Comparison of ENCODE assay signal across 28 mouse cellular contexts in genomic region chr9:113408521-113408920, GRCm38 (mm10).
A peak's percentile ranks its signal among the peaks of the same experiment; 100 is the strongest.
DNase-seq lines count a peak whose midpoint lies in the region; ATAC-seq and TF ChIP-seq lines count a peak whose summit lies in the region.
"Had no signal": no experiment of that assay in that cellular context is flagged by ENCODE, and none has a peak within 500 bp of the region (broad histone marks: within the 10 kb centered on the region; RNA-seq: fewer than 3 reads in every experiment).

No protein-coding gene starts in this region.

- DNase-seq in cerebellum, adult 11-12 months: peak; percentile 71
- DNase-seq in cerebellum, adult 2 months: peak; percentile 56 to 78
- peak; percentile 76 for DNase-seq in cerebellum, adult 9-11 months
- peak; percentile 55 to 68 for DNase-seq in cerebellum, postnatal 25 days
- DNase-seq in spleen, postnatal 14 days (ENCODE audit: low spot score in 2 of 2): no peak
- DNase-seq in midbrain, embryonic 10.5 days (ENCODE audit: low spot score): no peak
- DNase-seq: adrenal gland, postnatal 10 days; adrenal gland, postnatal 36 days; B cell, adult 2 months; forebrain, postnatal 0 days; gastrocnemius, postnatal 36 days; heart, adult 2 months; heart, postnatal 14 days; heart, postnatal 4 days; kidney, adult 8-10 months had no signal

- H3K9ac ChIP-seq in liver, embryonic 12.5 days: no peak overlapping the region
- H3K9ac ChIP-seq: embryonic facial prominence, embryonic 12.5 days; embryonic facial prominence, embryonic 15.5 days; forebrain, postnatal 0 days; heart, embryonic 13.5 days; hindbrain, embryonic 14.5 days had no signal

- no peak for TF ChIP-seq POLR2A in cerebellum, adult 2 months (IDR thresholded peaks at IDR 0.05; ENCODE audit: borderline replicate concordance, insufficient read depth, low read length)

- WGBS in cerebellum, adult 2 months: 34% methylated on average over 4 of the region's 4 CpGs
- 62% methylated on average over 4 of the region's 4 CpGs for WGBS in liver, embryonic 12.5 days (ENCODE audit: insufficient replicate concordance)
- WGBS in midbrain, embryonic 10.5 days: 94% methylated on average over 4 of the region's 4 CpGs

- no peak overlapping the region for H3K4me2 ChIP-seq in liver, embryonic 12.5 days
- H3K4me2 ChIP-seq: embryonic facial prominence, embryonic 12.5 days; embryonic facial prominence, embryonic 15.5 days; heart, embryonic 13.5 days; hindbrain, embryonic 14.5 days had no signal

- no peaks in the 10 kb centered on the region for H3K9me3 ChIP-seq in liver, embryonic 12.5 days (replicated peaks)
- no peaks in the 10 kb centered on the region for H3K9me3 ChIP-seq in midbrain, embryonic 10.5 days (replicated peaks)
- H3K9me3 ChIP-seq: embryonic facial prominence, embryonic 12.5 days; embryonic facial prominence, embryonic 15.5 days; heart, embryonic 10.5 days; heart, embryonic 13.5 days had no signal

- H3K36me3 ChIP-seq in liver, embryonic 12.5 days: no peaks in the 10 kb centered on the region
- H3K36me3 ChIP-seq in midbrain, embryonic 10.5 days: no peaks in the 10 kb centered on the region
- H3K36me3 ChIP-seq: embryonic facial prominence, embryonic 12.5 days; embryonic facial prominence, embryonic 15.5 days; G1E; heart, embryonic 10.5 days; heart, embryonic 13.5 days had no signal

- ATAC-seq in cerebellum, adult (ENCODE audit: insufficient number of reproducible peaks, low FRiP score, low TSS enrichment): no peak
- no peak for ATAC-seq in liver, embryonic 12.5 days
- ATAC-seq: forebrain, embryonic 14.5 days; forebrain, postnatal 0 days; hindbrain, postnatal 0 days; inflammation-experienced regulatory T-cells, adult 6 months; intestine, postnatal 0 days; Patski had no signal

- H3K27me3 ChIP-seq in cerebellum, adult 2 months (ENCODE audit: control insufficient read depth, insufficient read depth, low read length): no peaks in the 10 kb centered on the region
- no peaks in the 10 kb centered on the region for H3K27me3 ChIP-seq in liver, embryonic 12.5 days (replicated peaks)
- H3K27me3 ChIP-seq in midbrain, embryonic 10.5 days (ENCODE audit: low read depth, poor library complexity, severe bottlenecking): no peaks in the 10 kb centered on the region
- H3K27me3 ChIP-seq: embryonic facial prominence, embryonic 12.5 days; embryonic facial prominence, embryonic 15.5 days; heart, embryonic 13.5 days; Patski had no signal

- H3K27ac ChIP-seq in cerebellum, adult 2 months (ENCODE audit: insufficient read depth, low read length): no peak overlapping the region
- no peak overlapping the region for H3K27ac ChIP-seq in liver, embryonic 12.5 days
- H3K27ac ChIP-seq in midbrain, embryonic 10.5 days (replicated peaks): no peak overlapping the region
- H3K27ac ChIP-seq: embryonic facial prominence, embryonic 12.5 days; embryonic facial prominence, embryonic 15.5 days; heart, adult 2 months; heart, embryonic 10.5 days; heart, embryonic 13.5 days; hindbrain, embryonic 14.5 days; hindbrain, postnatal 0 days had no signal

- H3K4me3 ChIP-seq in cerebellum, adult 2 months (replicated peaks; ENCODE audit: insufficient read depth, low read depth, low read length): no peak overlapping the region
- H3K4me3 ChIP-seq in liver, embryonic 12.5 days: no peak overlapping the region
- no peak overlapping the region for H3K4me3 ChIP-seq in midbrain, embryonic 10.5 days
- H3K4me3 ChIP-seq: embryonic facial prominence, embryonic 12.5 days; embryonic facial prominence, embryonic 15.5 days; heart, adult 2 months; heart, embryonic 10.5 days; heart, embryonic 13.5 days had no signal

- H3K4me1 ChIP-seq in cerebellum, adult 2 months (ENCODE audit: control insufficient read depth, insufficient read depth, low read length): peaks cover 6% of the 10 kb centered on the region; the same call in 1 of the 2 replicates
- no peaks in the 10 kb centered on the region for H3K4me1 ChIP-seq in liver, embryonic 12.5 days
- no peaks in the 10 kb centered on the region for H3K4me1 ChIP-seq in midbrain, embryonic 10.5 days
- H3K4me1 ChIP-seq: embryonic facial prominence, embryonic 12.5 days; embryonic facial prominence, embryonic 15.5 days; heart, embryonic 10.5 days had no signal

- no peak for TF ChIP-seq CTCF in cerebellum, adult 2 months (IDR thresholded peaks at IDR 0.05; ENCODE audit: borderline replicate concordance, insufficient read depth, low read depth, low read length)

Comparison
In these comparisons a context has a peak if more than half of its experiments do, and no peak if none do; other contexts are left out.
1. DNase-seq: peak in cerebellum, adult 11-12 months (single experiment), cerebellum, adult 2 months (2 of 2), cerebellum, adult 9-11 months (single experiment) and cerebellum, postnatal 25 days (2 of 2); none in spleen, postnatal 14 days (0 of 2) and midbrain, embryonic 10.5 days (single experiment).